Mouse (Mus musculus): Measurements from ENCODE around the gene Ank3. TPM values are rescaled to one million over a fixed set of nuclear protein-coding genes. Genes with fewer than 3 reads are reported as not detected.

Ank3 gene
- total RNA-seq, 2 experiments from 2014 or later, result 525 to 540 TPM

GRCm38 (mm10) chr10:70060021-70060688, 661.6 kb downstream of the Ank3 start:
- intact Hi-C loops (cut with DNase I), result no loop called here
- peak; percentile 24 to 27 for DNase-seq (ENCODE audit: extremely low spot score in 1 of 2, low spot score in 2 of 2)

- intact Hi-C loops (cut with DNase I), result no loop called here
- peak in 1 of 2 experiments; percentile 27 for DNase-seq (ENCODE audit: extremely low spot score in 1 of 2, low spot score in 2 of 2)
Observed at GRCm38 (mm10) chr10:70060689-70061081, 662.1 kb downstream of the Ank3 start.

- intact Hi-C loops (cut with DNase I), result no loop called here
- DNase-seq (ENCODE audit: extremely low spot score in 1 of 2, low spot score in 2 of 2), result no peak
Observed at GRCm38 (mm10) chr10:70063881-70064555, 665.4 kb downstream of the Ank3 start.

GRCm38 (mm10) chr10:70065191-70065590, 666.6 kb downstream of the Ank3 start:
- intact Hi-C loops (cut with DNase I), result no loop called here
- DNase-seq (ENCODE audit: extremely low spot score in 1 of 2, low spot score in 2 of 2), result no peak

- intact Hi-C loops (cut with DNase I), result no loop called here
- no peak for DNase-seq (ENCODE audit: extremely low spot score in 1 of 2, low spot score in 2 of 2)
Observed at GRCm38 (mm10) chr10:70066497-70067168, 668.1 kb downstream of the Ank3 start.

- no peak for DNase-seq (ENCODE audit: extremely low spot score in 1 of 2, low spot score in 2 of 2)
- intact Hi-C loops (cut with DNase I), result no loop called here
Observed at GRCm38 (mm10) chr10:70067169-70068115, 668.9 kb downstream of the Ank3 start.

- intact Hi-C loops (cut with DNase I), result no loop called here
Observed at GRCm38 (mm10) chr10:70069321-70069720, 670.7 kb downstream of the Ank3 start.

GRCm38 (mm10) chr10:70071334-70071733, 672.8 kb downstream of the Ank3 start:
- intact Hi-C loops (cut with DNase I), result no loop called here
- DNase-seq (ENCODE audit: extremely low spot score in 1 of 2, low spot score in 2 of 2), result peak in 1 of 2 experiments; percentile 35

More at GRCm38 (mm10) chr10:70069321-70069720, 670.7 kb downstream of the Ank3 start:
- DNase-seq (ENCODE audit: extremely low spot score in 1 of 2, low spot score in 2 of 2), result no peak

Other genes with a start within 250 kb of the Ank3 start
- 10 to 100 TPM; 10.0 to 14.4 TPM for gene Rhobtb1, start 247.3 kb upstream of the Ank3 start, total RNA-seq (2021)
- 1 to 10 TPM; 4.4 to 5.4 TPM for gene A930033H14Rik, start 185.7 kb upstream of the Ank3 start, total RNA-seq (2021)
- 1 to 10 TPM; 5.1 to 7.5 TPM for gene Cdk1, start 45.8 kb upstream of the Ank3 start, total RNA-seq (2021)